Mouse (Mus musculus) megakaryocyte-erythroid progenitor cell, adult 5-6 weeks (primary cell): Measurements from ENCODE around the gene Phf3. TPM values are rescaled to one million over a fixed set of nuclear protein-coding genes. Genes with fewer than 3 reads are reported as not detected.
A peak's percentile ranks its signal among the peaks of the same experiment; 100 is the strongest.
"Not testable (repeated sequence)": the region's sequence is repeated elsewhere in the genome, so short reads cannot be mapped to it uniquely, and the experiment has no call there.

Source experiments
- ATAC-seq: replicated peaks from 2 replicates; pipeline ENCODE4 v1.8.0; 2016; ENCODE audit warnings: mild to moderate bottlenecking, inconsistent platforms; ENCODE audit not compliant: severe bottlenecking, poor library complexity, low FRiP score, low TSS enrichment
- total RNA-seq, 2 experiments: library from RNA; stranded (forward) in 1 of 2; stranded (reverse) in 1 of 2; fragments of 200-1000, 215-1000 nt in 1 of 2; fragments of >200 nt in 1 of 2; fragmentation: Nextera tagmentation in 1 of 2; gene quantifications; 2 replicates each; pipeline ENCODE4 v1.2.3; 2014 to 2017

Phf3 gene
- total RNA-seq (2014; fragmentation: Nextera tagmentation) = 88.0 and 88.9 TPM in 2 replicates
- total RNA-seq (2017) = 104 and 206 TPM in 2 replicates

DNA sequence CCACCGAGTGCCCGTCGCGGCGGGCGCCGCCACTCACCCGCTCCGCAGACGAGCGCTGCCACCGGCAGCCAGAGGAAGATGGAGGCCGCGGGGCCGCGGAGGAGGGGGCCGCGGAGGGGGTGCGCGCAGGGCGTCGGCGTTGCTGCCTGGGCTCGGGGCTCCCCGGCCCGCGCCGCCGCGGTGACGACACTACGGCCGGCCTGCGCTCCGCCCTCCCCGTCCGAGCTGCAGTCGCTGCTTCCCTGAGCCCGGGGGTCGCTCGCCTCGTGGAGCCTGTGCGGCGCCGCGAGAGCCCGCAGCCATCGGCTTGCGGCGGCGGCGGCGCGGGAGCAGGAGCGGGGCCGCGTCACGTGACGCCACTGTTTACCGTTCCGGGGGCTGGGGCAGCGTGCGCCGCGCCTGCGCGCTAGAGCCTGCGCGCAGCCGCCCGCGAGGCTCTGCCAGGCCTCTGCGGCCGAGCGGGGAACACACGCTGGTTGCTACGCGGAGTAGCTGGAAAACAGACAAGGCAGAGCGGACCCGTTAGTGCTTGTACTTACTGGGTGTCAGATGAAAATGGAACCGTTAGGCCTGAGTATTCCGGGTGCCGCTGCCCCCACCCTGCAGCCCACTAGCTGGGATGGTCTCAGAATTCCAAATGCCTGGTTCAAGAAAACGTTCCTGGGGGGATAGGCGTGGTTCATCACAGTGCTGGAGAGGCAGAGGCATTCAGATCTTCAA, at the start of gene Phf3:
Phf3 (minus strand) TSS at position 381 of the 720 bp plus-strand sequence.
- ATAC-seq = peak; percentile 86

DNA sequence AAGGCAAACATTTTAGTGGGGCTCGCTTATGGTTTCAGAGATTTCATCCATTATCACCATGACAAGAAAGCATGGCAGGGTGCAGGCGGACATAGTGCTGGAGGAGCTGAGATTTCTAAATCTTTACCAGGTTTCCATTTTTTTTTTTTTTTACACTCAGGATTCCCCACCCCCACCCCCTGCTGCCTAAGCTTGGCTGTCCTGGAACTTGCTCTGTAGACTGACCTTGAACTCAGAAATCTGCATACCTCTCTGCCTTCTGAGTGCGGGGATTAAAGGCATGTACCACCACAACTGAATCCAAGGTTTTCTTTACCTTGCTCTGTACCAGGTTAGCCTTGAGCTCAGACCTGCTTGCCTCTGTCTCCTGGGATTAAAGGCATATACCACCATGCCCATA, 48.5 kb upstream of the Phf3 start:
- no peak for ATAC-seq

DNA sequence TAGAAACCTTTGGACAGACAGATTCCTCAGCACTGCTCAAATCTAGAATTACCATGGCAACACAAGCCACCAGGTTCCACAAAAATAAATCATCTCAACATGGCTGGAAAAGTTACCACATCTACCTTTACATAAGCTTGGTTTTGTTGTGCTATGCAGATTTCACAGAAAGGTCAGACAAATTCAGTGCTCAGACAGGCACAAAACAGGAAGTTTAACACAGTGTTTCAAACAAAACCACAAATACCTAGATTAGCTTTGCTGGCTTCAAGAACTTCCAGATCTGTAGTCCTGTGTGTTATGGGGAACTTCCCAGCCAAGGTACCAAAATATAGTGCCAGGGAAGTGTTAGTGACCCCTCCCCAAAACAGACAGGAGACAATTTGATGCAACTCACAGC, 47.5 kb upstream of the Phf3 start:
- ATAC-seq = no peak

DNA sequence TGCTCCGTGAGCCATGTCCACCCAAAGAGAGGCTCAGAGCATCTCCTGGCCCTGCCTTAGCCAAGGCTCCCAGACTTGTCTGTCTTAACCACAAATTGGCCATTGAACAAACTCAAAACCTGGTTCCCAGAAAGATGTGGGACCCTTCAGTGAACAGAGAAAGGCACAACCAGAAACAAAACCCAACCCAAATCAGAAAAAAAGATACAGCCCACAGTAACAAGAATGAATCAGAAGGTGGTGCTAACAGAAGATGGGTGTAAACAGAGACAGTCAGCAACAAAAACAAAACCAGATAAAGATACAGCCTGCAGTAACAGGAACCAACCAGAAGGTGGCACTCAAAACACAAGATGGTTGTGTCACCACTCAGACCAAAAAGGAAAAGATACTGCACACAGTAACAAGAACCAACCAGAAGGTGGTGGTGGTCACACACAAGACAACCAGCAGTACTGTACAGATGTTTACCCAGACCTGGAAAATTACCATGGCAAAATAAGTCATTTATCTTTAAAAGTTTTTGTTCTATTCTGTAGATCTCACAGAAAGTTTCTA, 47.0 kb upstream of the Phf3 start:
- 0 out of 2 replicates have a peak, but pooled peaks have one; percentile 57 for ATAC-seq

DNA sequence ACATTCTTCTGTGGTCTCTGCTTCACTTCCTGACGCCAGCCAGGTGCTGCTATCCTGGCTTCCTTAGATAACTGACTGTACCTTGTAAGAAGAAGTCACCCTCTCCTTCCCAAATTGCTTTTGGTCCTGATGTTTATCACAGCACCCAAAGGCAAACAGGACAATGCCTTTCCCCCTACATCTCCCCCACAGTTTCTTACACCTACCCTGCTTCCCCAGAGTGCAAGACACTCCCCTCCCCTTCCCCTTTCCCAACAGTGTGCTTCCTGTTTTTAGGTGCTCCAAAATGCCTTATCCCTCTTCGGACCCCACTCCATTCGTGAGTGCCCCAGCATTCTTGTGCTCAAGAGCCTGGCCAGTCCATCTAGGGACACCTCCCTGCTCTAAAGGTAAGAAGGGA, 36.5 kb upstream of the Phf3 start:
- no peak for ATAC-seq

DNA sequence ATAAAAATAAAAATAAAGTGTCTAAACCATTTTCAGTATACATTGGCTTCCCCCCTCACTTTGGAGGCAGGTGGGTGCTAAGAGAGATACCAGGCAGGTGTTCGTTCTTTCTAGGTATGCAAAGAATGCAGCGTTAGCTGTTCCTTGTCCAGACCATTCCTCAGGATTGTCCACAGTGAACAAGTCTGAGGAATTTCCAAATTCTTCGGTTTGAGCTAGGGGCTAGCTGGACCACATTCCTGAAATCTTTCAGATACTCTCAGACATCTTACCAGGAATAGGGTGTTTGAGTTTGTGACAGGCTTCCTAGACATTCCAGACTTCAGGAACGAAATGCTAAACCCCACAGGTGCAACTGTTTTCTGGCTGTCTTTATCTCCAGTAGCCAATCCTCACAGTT, 35.1 kb upstream of the Phf3 start:
- no peak for ATAC-seq

DNA sequence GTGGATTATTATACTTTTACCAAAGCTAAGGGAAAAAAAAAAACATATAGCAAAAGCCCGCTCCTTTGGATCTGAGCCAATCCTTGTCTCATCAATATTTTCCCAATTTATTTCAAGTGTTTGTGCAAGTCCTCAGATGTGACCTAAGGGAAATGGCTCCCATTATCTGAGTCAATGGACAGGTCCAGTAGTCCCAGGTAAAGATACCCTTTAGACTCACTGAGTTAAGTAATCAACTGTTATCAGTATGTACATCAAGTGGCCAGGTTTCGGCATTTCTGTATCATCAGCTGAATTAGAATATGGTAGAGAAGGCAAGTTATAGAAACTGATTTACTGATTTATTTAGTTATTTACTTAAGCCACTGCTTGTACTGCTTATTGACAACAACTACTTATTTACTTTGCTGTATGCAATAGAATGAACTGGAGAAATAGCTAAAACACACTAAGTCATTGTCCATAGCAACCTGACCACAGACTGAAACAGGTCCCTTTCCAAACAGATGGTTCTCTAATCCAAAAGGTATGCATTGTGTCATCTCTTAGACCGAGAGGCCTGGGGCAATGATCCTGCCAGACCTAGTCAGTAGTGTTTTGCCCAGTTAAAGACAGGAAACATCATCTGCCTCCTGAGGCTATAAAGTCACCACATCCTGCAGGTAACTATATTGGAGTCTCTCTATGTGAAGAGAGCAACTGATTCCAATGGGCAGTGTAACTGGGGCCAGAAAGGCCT, 29.9 kb upstream of the Phf3 start:
- no peak for ATAC-seq

DNA sequence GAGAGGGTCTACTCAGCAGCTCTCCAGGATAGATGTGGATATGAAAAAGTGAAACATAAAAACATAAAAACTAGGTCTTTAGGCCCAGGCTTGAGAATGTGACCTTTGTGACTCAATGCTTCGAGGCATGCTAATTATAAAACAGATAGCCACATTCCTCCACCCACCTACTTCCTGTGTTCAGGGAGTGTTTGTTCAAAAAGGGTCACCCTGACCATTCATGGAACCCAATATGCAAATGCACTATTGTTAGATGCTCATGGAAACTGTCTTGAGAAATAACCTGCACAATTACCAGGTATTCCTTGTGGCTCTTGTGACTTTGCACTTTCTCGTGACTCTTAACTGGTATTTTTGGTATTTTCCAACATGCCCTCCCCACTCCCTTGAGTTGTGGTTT, 25.0 kb upstream of the Phf3 start:
- ATAC-seq = no peak

DNA sequence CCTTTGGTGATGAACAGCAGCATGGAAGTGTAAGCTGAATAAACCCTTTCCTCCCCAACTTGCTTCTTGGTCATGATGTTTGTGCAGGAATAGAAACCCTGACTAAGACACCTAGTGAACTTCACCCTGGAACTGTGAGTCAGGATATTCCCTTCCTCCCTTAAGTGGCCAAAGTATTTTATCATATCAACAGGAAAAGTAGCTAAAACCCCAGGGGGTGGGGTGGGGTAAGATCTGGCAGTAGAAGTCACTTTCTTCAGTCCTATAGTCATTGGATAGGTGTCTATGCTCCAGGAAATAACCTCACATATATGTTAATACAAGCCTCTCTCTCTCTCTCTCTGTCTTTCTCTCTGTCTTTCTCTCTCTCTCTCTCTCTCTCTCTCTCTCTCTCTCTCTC, 21.6 kb upstream of the Phf3 start:
- ATAC-seq = not testable (repeated sequence)

DNA sequence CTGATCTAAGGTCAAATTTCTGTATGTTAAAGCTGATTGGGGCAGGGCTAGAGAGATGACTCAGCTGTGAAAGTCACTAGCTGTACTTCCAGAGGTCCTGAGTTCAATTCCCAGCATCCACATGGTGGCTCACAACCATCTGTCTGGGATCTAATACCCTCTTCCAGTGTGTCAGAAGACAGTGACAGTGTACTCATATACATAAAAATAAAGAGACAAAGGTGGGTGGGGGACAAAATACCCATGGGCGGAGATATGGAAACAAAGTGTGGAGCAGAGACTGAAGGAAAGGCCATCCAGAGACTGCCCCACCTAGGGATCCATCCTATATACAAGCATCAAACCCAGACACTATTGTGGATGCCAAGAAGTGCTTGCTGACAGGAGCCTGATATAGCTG, 10.1 kb upstream of the Phf3 start:
- ATAC-seq = not testable (repeated sequence)

DNA sequence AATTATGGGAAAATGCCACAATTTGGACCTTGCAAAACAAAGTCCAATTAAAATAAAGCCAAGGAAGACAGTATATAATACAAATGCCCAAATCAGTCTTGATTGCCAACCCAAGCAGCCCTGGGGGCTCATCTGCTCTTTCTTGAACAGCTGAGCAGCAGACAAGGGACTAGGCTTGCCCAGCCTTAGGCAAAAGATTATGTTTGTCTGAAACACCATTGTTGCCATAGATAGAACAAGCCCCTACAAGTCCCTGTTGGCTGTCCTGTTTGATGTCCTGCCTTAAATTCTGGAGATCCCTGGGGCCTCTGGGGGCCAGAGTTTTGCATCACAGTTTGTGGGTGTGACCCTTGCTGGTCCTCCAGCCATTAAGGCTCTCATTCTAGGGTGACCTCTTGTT, 2.0 kb upstream of the Phf3 start:
- ATAC-seq = no peak

DNA sequence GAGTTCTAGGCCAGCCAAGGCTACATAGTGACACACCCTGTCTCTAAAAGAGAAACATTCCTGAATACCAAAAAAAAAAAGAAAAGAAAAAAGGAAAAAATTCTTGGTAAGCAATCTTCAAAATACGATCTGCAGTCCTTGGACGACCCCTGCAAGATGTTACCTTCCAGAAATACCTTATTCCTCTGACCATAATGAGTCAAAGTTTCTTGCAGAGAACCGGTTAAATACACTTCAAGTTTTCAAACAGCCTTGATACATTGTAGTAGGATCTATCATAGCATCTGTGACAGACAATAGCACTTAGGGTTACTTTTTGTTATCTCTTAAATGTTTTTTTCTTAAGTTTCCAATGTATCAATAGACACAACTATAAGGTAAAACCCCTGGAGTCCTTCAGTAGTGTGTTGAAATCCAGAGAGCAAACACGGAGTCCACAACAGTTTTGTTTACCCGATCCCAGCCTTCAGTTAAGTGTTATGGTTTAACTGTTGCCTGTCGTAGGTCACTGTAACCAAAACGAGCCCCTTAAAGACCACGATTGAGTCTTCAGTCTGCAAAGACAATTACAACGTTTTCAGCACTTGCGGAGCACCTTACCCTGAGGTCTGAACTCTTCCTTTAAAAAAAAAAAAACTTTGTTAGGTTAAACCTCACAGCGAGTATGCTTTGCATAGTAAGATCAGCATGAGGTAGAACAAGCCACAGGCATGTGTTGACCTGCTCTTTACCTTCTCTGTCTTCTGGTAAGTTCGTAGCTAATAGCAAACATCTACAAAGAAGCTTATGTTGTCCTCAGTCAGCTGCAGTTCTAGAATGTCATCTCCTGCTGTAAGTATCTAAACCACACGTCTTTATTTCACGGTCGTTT, 775 bp upstream of the Phf3 start:
- ATAC-seq = no peak

DNA sequence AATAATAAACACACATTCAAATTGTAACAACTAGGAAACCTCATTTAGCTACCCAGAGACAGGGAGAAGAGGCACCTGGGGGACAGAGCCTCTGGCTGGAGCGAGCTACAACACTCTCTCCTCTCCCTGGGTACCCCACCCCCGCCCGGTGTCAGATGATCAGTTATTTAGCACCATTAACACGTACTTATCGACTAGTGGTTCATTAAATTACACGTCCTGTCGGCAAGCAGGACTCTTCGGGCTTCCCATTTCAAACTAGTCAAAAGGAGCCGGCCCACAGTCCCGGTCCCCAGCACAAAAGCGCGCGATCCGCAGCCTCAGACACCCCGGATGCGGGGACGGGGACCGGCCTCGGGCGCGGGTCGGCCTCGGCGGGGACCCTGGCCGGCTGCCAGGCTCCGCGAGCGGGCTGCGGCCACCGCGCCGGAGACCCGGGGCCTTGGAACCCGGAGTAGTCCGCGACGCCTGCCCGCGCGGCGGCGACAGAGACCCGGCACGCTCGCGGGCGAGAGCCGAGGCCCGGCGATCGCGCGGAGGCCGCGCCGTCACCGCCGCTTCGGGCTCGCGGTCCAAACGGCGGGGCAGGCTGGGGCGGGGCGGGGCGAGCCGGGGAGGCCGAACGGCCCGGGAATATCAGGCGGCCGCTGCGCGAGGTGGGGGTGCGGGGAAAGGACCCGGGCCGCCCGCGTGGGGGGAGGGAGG, 733 bp downstream of the Phf3 start:
- ATAC-seq = peak; percentile 51

DNA sequence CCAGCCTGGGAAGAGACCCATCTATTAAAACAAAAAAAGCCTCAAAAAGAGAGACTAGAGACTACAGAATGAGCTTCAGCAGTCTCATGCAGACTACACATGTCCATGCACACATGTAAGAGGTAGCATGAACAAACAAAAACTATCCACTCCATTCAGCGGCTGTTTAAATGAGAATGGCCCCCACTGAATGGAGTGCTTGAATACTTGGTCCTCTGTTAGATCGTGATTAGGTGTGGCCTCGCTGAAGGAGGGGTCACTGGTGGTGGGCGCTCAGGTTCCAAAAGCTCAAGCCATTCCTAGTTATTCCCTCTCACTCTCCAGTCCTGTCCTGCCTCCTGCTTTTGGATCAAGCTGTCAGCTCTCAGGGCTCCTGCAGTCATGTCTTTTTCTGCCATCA, 5.9 kb downstream of the Phf3 start:
- ATAC-seq = no peak

DNA sequence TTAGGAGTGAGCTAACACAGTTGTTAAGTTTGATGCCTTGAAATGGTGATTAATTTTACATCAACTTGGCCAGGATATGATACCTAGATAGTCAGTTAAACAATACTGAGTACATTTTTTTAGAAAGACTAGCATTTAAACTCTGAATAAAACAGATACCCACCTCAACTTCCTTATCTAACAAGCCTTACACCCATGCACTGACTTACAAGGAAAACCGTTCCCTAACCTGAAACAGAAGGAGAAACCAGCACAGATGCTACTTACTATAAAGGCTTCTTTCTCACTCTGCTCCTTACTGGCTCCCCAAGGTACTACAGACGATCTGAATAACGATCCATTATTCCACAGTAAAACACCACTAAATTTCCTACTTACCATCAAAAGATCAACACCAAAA, 21.2 kb downstream of the Phf3 start:
- peak; percentile 63 for ATAC-seq

DNA sequence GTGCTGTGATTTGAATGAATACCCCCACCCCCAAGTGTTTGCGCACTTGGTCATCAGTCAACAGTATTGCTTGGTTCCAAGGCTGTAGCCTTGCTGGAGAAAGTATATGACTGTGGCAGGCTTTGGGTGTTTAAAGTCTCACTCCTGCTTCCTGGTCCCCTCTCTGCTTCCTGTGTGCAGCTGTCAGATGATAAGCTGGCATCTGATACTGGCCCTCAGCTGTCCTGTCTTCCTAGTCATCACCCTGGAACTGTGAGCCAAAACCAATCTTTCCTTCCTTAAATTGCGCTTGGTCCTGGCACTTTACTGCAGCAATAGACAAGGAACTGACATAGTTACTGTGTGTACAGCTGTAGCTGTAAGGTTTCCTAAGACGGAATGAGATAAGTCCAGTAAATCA, 21.8 kb downstream of the Phf3 start:
- peak; percentile 63; the same call in 1 of the 2 replicates for ATAC-seq

DNA sequence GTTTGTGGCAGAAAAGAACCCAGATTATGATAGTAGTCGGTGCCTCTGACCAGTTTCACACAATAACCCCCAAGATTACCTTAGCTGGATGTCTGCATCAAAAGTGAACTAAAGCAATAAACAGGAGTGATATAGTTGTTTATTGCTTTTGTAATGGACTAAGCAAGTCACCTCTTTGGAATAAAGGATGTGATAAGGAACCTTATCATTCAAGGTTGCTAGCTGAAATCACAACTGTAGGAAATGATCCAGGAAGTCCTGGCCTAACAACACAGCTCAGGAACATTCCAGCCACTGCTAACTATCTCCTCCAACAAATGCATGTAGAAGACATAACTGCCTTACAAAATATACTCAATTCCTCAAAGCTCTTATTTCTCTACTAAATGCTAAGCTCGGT, 22.8 kb downstream of the Phf3 start:
- no peak for ATAC-seq

DNA sequence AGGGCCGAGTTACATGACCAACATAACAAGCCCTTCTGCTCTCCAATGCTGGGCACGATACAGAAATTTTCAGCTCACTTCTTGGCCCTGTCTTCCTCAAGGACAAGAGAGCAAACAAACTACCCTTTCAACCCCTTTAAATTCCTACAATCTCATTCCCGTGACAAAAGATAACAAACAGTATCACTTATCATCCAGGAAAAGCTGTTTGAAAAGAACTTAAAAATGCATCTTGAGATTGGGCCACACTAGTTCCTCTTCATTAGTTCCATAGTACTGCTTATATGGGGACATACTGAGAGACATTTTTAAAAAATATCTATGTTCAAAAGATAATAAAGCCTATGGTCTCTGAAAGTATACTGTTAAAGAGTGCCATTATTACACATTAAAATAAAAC, 23.8 kb downstream of the Phf3 start:
- no peak for ATAC-seq

DNA sequence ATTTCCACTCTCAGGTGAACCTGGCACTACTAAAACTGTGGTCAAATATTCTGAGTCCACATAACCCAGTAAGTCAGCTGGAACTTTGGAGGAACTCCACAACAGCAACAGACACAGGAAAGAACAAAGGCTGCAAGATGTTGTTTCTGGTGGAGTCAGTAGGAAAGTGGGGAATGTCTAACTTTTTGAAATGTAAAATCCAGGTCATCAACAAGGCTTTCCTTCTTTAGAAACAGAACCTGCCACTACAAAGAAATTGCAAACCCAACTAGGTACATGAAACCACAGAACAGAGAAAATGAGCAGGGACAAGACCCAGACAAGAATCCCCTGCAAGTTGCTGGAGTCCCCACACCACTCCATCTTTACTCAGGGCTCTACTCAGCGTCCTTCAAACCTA, 26.0 kb downstream of the Phf3 start:
- no peak for ATAC-seq
